Mouse (Mus musculus) lung, postnatal 0 days (tissue): Measurements from ENCODE around the gene Gna14. TPM values are rescaled to one million over a fixed set of nuclear protein-coding genes. Genes with fewer than 3 reads are reported as not detected.

ENCODE experiments used
- ATAC-seq: fragments of 200-750 bp; cut with Nextera tagmentation; 2 replicates; pipeline ENCODE4 v1.8.0; 2017; ENCODE audit warnings: moderate library complexity
- DNase-seq: peaks from one replicate; pipeline ENCODE4 v3.0.0-alpha.2; 2016; ENCODE audit warnings: low spot score
- H3K27ac ChIP-seq: fragments of 300-500 bp; sonication (generic); 2 replicates; pipeline ENCODE4 v1.5.1; 2014; ENCODE audit warnings: antibody characterized with exemption, mild to moderate bottlenecking, low read length, mixed read lengths
- H3K27me3 ChIP-seq: fragments of 300-500 bp; sonication (generic); replicated peaks from 2 replicates; pipeline ENCODE4 v1.6.1; 2014; ENCODE audit warnings: low read length, mixed read lengths; ENCODE audit not compliant: insufficient read depth
- H3K36me3 ChIP-seq: fragments of 300-500 bp; sonication (generic); 2 replicates; pipeline ENCODE4 v1.6.1; 2014; ENCODE audit warnings: low read length, mixed read lengths; ENCODE audit not compliant: insufficient read depth
- H3K4me1 ChIP-seq: fragments of 300-500 bp; sonication (generic); 2 replicates; pipeline ENCODE4 v1.6.1; 2014; ENCODE audit warnings: antibody characterized with exemption, low read depth, low read length, mixed read lengths; ENCODE audit not compliant: insufficient read depth
- H3K4me2 ChIP-seq: fragments of 300-500 bp; sonication (generic); replicated peaks from 2 replicates; pipeline ENCODE4 v1.6.1; 2014; ENCODE audit warnings: low read depth, mild to moderate bottlenecking, low read length, moderate library complexity, mixed read lengths
- H3K4me3 ChIP-seq: fragments of 300-500 bp; sonication (generic); 2 replicates; pipeline ENCODE4 v1.5.1; 2014; ENCODE audit warnings: low read depth, low read length
- H3K9ac ChIP-seq: fragments of 300-500 bp; sonication (generic); replicated peaks from 2 replicates; pipeline ENCODE4 v1.6.1; 2014; ENCODE audit warnings: low read depth, mild to moderate bottlenecking
- H3K9me3 ChIP-seq: fragments of 300-500 bp; sonication (generic); 2 replicates; pipeline ENCODE4 v1.6.1; 2016; ENCODE audit warnings: low read length, mixed read lengths
- CTCF ChIP-seq: IDR thresholded peaks from 2 replicates; pipeline ENCODE4 v1.5.1; 2016; ENCODE audit warnings: antibody characterized with exemption, mild to moderate bottlenecking
- EP300 ChIP-seq: IDR thresholded peaks from 2 replicates; pipeline ENCODE4 v1.6.1; 2016; ENCODE audit warnings: antibody characterized with exemption, mild to moderate bottlenecking, control low read depth
- WGBS: fragments of 180-500 bp; shearing (Covaris S2); extraction: QIAGEN DNeasy Blood & Tissue Kit; methylation state at CpG from one replicate; pipeline ENCODE4 v1.1.7; 2014; 5-methylcytosine and 5-hydroxymethylcytosine counted together
- polyA plus RNA-seq: library from polyadenylated mRNA; unstranded; fragments of >200 nt; fragmentation: Nextera tagmentation; extraction: Ambion mirVana; gene quantifications from 2 replicates; pipeline ENCODE4 v1.2.1, GENCODE M21; 2015

The Gna14 gene
- polyA plus RNA-seq, 1 experiment from 2014 or later: 15.6 TPM

- Histone ChIP-seq H3K9me3 (no peaks in the 10 kb centered on the region), H3K27me3 (no peaks in the 10 kb centered on the region), H3K9ac (no peak overlapping the region), H3K36me3 (no peaks in the 10 kb centered on the region), H3K27ac (peak overlapping the region; percentile 61), H3K4me3 (no peak overlapping the region), H3K4me1 (peaks cover 4% of the 10 kb centered on the region; the same call in 1 of the 2 replicates), H3K4me2 (no peak overlapping the region)
- 32% methylated on average over 6 of the region's 6 CpGs for WGBS
- TF ChIP-seq CTCF (no peak), EP300 (no peak)
- peak; percentile 20 for ATAC-seq
- peak; percentile 28 for DNase-seq
Measured at GRCm38 (mm10) chr19:16447832-16448621, 12.5 kb downstream of the Gna14 start.

DNA sequence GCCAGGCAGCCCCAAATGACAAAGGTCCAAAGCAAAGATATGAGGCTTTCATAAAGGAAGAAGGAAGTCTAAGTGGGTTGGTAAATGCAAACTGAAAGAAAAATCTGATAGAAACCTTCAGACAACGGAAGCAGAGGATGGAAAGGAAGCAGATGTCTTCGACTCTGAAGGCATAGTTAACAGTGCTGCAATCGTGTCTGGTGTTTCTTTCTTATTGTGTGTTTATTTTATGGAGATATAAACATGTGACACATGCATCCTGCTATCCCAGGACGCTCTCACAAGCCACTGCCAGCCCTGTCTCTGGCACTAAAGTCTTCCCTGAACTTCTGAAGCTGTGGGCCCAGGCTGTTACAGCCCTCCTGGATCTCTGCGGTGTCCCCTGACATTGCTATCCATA, 13.2 kb downstream of the Gna14 start:
- TF ChIP-seq CTCF: no peak
- peak; percentile 96 for TF ChIP-seq EP300
- DNase-seq (peak; percentile 83), ATAC-seq (peak; percentile 91)
- 21% methylated on average over 5 of the region's 5 CpGs for WGBS
- Histone ChIP-seq H3K36me3 (no peaks in the 10 kb centered on the region), H3K4me3 (no peak overlapping the region), H3K4me2 (no peak overlapping the region), H3K9me3 (no peaks in the 10 kb centered on the region), H3K27me3 (no peaks in the 10 kb centered on the region), H3K4me1 (peaks cover 4% of the 10 kb centered on the region; the same call in 1 of the 2 replicates), H3K27ac (peak overlapping the region; percentile 61), H3K9ac (no peak overlapping the region)

GRCm38 (mm10) chr19:16450824-16451223, 15.3 kb downstream of the Gna14 start:
- H3K27ac ChIP-seq: no peak overlapping the region
- no peak overlapping the region for H3K9ac ChIP-seq
- no peak for TF ChIP-seq EP300
- no peak for TF ChIP-seq CTCF
- DNase-seq (no peak), ATAC-seq (no peak)
- H3K4me3 ChIP-seq: no peak overlapping the region
- WGBS: 39% methylated on average over 3 of the region's 3 CpGs
- H3K9me3 ChIP-seq: no peaks in the 10 kb centered on the region
- H3K27me3 ChIP-seq: no peaks in the 10 kb centered on the region
- H3K36me3 ChIP-seq: no peaks in the 10 kb centered on the region
- peaks cover 4% of the 10 kb centered on the region; the same call in 1 of the 2 replicates for H3K4me1 ChIP-seq
- H3K4me2 ChIP-seq: no peak overlapping the region

- no peak overlapping the region for H3K4me2 ChIP-seq
- 50% methylated on average over 2 of the region's 2 CpGs for WGBS
- H3K9me3 ChIP-seq: no peaks in the 10 kb centered on the region
- no peak overlapping the region for H3K4me3 ChIP-seq
- H3K36me3 ChIP-seq: no peaks in the 10 kb centered on the region
- H3K27me3 ChIP-seq: no peaks in the 10 kb centered on the region
- DNase-seq (no peak), ATAC-seq (no peak)
- no peak overlapping the region for H3K9ac ChIP-seq
- H3K4me1 ChIP-seq: no peaks in the 10 kb centered on the region
- H3K27ac ChIP-seq: no peak overlapping the region
- TF ChIP-seq CTCF (no peak), EP300 (no peak)
Measured at GRCm38 (mm10) chr19:16456181-16456580, 20.6 kb downstream of the Gna14 start.

DNA sequence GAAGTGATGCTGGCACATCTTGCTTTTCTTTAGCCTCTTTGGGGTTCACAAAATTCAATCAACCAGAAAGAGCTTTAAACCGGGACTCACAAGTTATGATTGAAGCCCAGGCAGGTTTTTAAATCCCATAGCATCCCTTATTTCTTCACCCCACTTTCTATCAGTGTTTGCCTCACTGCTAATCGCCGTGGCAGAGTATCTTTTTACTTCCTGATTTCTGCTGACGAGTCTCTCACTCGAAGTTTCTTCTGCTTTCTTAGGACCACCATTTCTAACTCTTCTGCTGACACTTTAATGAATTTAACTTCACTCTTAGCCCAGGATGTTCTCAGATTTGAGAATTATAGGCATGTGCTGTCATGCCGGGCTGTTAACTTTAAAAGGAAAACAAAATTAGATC, 21.6 kb downstream of the Gna14 start:
- H3K4me2 ChIP-seq: no peak overlapping the region
- DNase-seq: no peak
- ATAC-seq: no peak
- no peaks in the 10 kb centered on the region for H3K9me3 ChIP-seq
- H3K4me1 ChIP-seq: no peaks in the 10 kb centered on the region
- H3K36me3 ChIP-seq: no peaks in the 10 kb centered on the region
- TF ChIP-seq CTCF (no peak), EP300 (no peak)
- no peak overlapping the region for H3K27ac ChIP-seq
- H3K27me3 ChIP-seq: no peaks in the 10 kb centered on the region
- WGBS: 73% methylated on average over 6 of the region's 6 CpGs
- H3K9ac ChIP-seq: no peak overlapping the region
- H3K4me3 ChIP-seq: no peak overlapping the region

DNA sequence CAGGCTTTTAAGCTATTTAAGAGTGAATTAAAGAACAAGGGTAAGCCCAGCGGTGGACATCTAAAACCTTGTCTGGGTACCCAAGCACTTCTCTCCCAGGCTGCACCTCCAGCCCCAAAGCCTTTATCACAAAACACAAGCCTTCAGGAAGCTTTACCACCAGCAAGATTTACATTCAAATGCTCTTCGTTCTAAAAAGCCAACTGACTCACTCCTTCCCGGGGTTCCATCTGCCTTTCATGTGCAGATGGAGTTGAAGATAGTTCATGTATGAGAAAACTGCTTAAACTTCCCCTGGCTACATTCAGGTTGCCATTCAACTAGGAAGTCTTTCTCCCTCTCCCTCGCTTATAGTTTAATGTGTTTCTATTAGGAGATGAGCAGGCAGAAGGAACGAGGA, 23.8 kb downstream of the Gna14 start:
- Histone ChIP-seq H3K4me1 (no peaks in the 10 kb centered on the region), H3K27me3 (no peaks in the 10 kb centered on the region), H3K9me3 (no peaks in the 10 kb centered on the region), H3K27ac (no peak overlapping the region), H3K4me3 (no peak overlapping the region), H3K9ac (no peak overlapping the region), H3K36me3 (no peaks in the 10 kb centered on the region), H3K4me2 (no peak overlapping the region)
- ATAC-seq (no peak), DNase-seq (no peak)
- TF ChIP-seq EP300 (no peak), CTCF (no peak)
- WGBS: 74% methylated on average over 5 of the region's 5 CpGs
